Mouse (Mus musculus) G1E (cell line): Measurements from ENCODE around the gene Emp2.

Source experiments
- CTCF ChIP-seq: IDR thresholded peaks from 2 replicates; pipeline ENCODE4 v1.5.1; 2012; ENCODE audit warnings: low read depth, low read length, inconsistent platforms, mixed read lengths
- GATA1 ChIP-seq: IDR thresholded peaks from 2 replicates; pipeline ENCODE4 v1.6.1; 2012; ENCODE audit warnings: borderline replicate concordance, low read length, inconsistent platforms, mixed read lengths
- GATA2 ChIP-seq: IDR thresholded peaks from 2 replicates; pipeline ENCODE4 v1.6.1; 2012; ENCODE audit warnings: low read depth, low read length, inconsistent platforms, borderline replicate concordance

DNA sequence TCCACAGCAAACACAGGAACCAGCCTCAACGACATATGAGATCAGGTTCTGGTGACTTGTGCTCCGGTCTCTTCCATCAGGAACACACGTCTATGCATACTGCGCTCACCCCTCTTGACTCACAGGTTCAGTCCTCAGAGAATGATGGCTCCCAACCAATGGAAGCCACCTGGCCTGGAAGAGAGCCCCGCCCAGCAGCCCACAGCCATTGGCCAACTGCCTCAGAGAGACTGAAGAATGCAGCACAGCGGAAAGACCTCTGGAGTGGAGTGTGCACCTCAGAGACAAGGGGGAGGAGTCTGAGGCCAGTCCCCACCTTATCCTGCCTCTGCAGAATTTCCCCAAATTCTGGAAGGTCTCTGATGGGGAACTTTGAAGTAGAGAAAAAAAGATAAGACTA is 45.5 kb upstream of the Emp2 start:
- TF ChIP-seq GATA1 (no peak), CTCF (no peak), GATA2 (no peak)
